ENCODE assay signal across 8 mouse cellular contexts in the genomic region with DNA sequence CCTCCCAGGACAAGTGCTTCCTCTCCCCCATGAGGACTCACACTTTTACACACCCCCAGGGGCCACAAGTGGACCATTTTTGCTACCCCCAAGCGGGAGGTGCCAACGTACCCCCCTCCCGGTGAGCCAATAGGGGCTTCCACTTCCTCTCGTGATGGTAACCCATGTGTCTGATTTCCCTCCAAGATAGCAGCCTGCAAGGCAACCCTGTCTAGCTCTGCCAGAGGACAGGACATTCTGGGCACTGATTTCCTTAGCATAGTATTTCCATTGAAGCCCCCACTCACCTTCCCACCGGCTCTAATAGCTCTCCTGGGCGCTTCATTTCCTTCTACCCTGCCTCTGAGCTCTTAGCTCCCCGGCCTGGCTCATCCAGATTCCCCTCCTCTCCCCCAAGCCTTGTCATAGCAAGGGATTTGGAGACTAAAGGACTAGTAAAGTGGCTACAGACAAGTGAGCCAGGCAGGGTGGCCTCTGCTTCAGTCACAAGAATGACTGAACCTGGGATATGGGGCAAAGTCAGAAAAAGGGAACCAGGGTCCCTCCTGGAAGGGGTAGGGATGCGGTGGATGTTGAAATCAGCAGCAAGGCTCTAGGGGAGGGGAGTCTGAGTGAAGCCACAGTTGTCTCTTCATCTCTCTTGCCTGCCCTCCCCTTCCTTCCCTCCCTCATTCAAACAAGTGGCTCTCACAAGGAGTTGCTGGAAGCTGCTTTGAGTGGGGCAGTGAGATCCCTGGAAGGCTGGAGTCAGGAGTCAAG. TPM values are rescaled to one million over a fixed set of nuclear protein-coding genes. Genes with fewer than 3 reads are reported as not detected.
DNase-seq lines count a peak whose midpoint lies in the region; ATAC-seq lines count a peak whose summit lies in the region.

No protein-coding gene starts in this region.

- no peaks in the 10 kb centered on the region for H3K9me3 ChIP-seq in kidney, embryonic 14.5 days (ENCODE audit: control insufficient read depth, low read length)
- H3K9me3 ChIP-seq in forebrain, embryonic 11.5 days (ENCODE audit: control insufficient read depth, low read length), result no peaks in the 10 kb centered on the region
- no peaks in the 10 kb centered on the region for H3K9me3 ChIP-seq in limb, embryonic 12.5 days

- WGBS in kidney, embryonic 14.5 days, result 11% methylated on average over 8 of the region's 8 CpGs
- WGBS in forebrain, embryonic 11.5 days, result 2% methylated on average over 8 of the region's 8 CpGs
- WGBS in limb, embryonic 12.5 days, result 2% methylated on average over 8 of the region's 8 CpGs

- no peak for DNase-seq in kidney, postnatal 25 days
- DNase-seq in forebrain, embryonic 11.5 days (ENCODE audit: low spot score), result no peak
- DNase-seq in neural tube, embryonic 10.5 days (ENCODE audit: extremely low spot score, low spot score), result peak; percentile 56
- DNase-seq in frontal cortex, postnatal 10 days (ENCODE audit: low spot score in 2 of 2), result no peak
- DNase-seq in spleen, postnatal 4 days (ENCODE audit: low spot score in 2 of 2), result no peak
- no peak for DNase-seq in thymus, adult 18-20 months

- H3K36me3 ChIP-seq in kidney, embryonic 14.5 days (ENCODE audit: control insufficient read depth, insufficient read depth, low read length), result no peaks in the 10 kb centered on the region
- no peaks in the 10 kb centered on the region for H3K36me3 ChIP-seq in forebrain, embryonic 11.5 days (ENCODE audit: control insufficient read depth, insufficient read depth, low read length)
- no peaks in the 10 kb centered on the region for H3K36me3 ChIP-seq in limb, embryonic 12.5 days

- H3K27ac ChIP-seq in kidney, embryonic 14.5 days (ENCODE audit: low read depth, low read length), result no peak overlapping the region
- no peak overlapping the region for H3K27ac ChIP-seq in forebrain, embryonic 11.5 days (ENCODE audit: low read depth, low read length)
- H3K27ac ChIP-seq in limb, embryonic 12.5 days, result no peak overlapping the region

- ATAC-seq in kidney, embryonic 14.5 days (ENCODE audit: low FRiP score, low TSS enrichment), result no peak
- ATAC-seq in forebrain, embryonic 11.5 days (replicated peaks; ENCODE audit: low FRiP score), result no peak
- ATAC-seq in limb, embryonic 12.5 days (ENCODE audit: insufficient number of reproducible peaks, insufficient read depth, low FRiP score, low TSS enrichment, low read depth), result no peak

- peaks cover 79% of the 10 kb centered on the region for H3K4me1 ChIP-seq in kidney, embryonic 14.5 days (ENCODE audit: control insufficient read depth, insufficient read depth, low read length)
- peaks cover 44% of the 10 kb centered on the region for H3K4me1 ChIP-seq in forebrain, embryonic 11.5 days (replicated peaks; ENCODE audit: control insufficient read depth, insufficient read depth, low read length)
- peaks cover 84% of the 10 kb centered on the region for H3K4me1 ChIP-seq in limb, embryonic 12.5 days (replicated peaks)

- H3K9ac ChIP-seq in kidney, embryonic 14.5 days (ENCODE audit: low read depth, low read length), result no peak overlapping the region
- H3K9ac ChIP-seq in forebrain, embryonic 11.5 days (ENCODE audit: low read length), result no peak overlapping the region
- no peak overlapping the region for H3K9ac ChIP-seq in limb, embryonic 12.5 days (replicated peaks)

- H3K4me2 ChIP-seq in kidney, embryonic 14.5 days (replicated peaks; ENCODE audit: low read depth, low read length), result peak overlapping the region; percentile 61; the same call in 1 of the 2 replicates
- H3K4me2 ChIP-seq in forebrain, embryonic 11.5 days (ENCODE audit: low read depth, low read length, severe bottlenecking), result peak overlapping the region; percentile 48
- peak overlapping the region; percentile 56 for H3K4me2 ChIP-seq in limb, embryonic 12.5 days

- no peak overlapping the region for H3K4me3 ChIP-seq in kidney, embryonic 14.5 days (ENCODE audit: low read length)
- H3K4me3 ChIP-seq in forebrain, embryonic 11.5 days (ENCODE audit: low read depth, low read length), result no peak overlapping the region
- H3K4me3 ChIP-seq in limb, embryonic 12.5 days (replicated peaks), result no peak overlapping the region

- peaks cover 33% of the 10 kb centered on the region for H3K27me3 ChIP-seq in kidney, embryonic 14.5 days (ENCODE audit: control insufficient read depth, insufficient read depth, low read length)
- peaks cover 53% of the 10 kb centered on the region for H3K27me3 ChIP-seq in forebrain, embryonic 11.5 days (ENCODE audit: control insufficient read depth, insufficient read depth, low read length)
- H3K27me3 ChIP-seq in limb, embryonic 12.5 days, result peaks cover 99% of the 10 kb centered on the region

RNA-seq across cellular contexts. Expression of a gene that starts 0.7 kb away (rescaled TPM):
- 0.32 and 0.41 TPM in 2 replicates for polyA plus RNA-seq in kidney, embryonic 14.5 days (2014; fragmentation: Nextera tagmentation; extraction: Ambion mirVana)
- 0.61 TPM in 2 replicates for polyA plus RNA-seq in forebrain, embryonic 11.5 days (2014; fragmentation: Nextera tagmentation; extraction: Ambion mirVana)
- 0.50 and 0.78 TPM in 2 replicates for polyA plus RNA-seq in limb, embryonic 12.5 days (2016; fragmentation: Nextera tagmentation; extraction: Ambion mirVana)

RNA-seq across cellular contexts. Expression of a gene that starts 13.8 kb away (rescaled TPM):
- polyA plus RNA-seq in kidney, embryonic 14.5 days (2014; fragmentation: Nextera tagmentation; extraction: Ambion mirVana), result 65.2 and 67.6 TPM in 2 replicates
- polyA plus RNA-seq in forebrain, embryonic 11.5 days (2014; fragmentation: Nextera tagmentation; extraction: Ambion mirVana), result 46.3 and 47.2 TPM in 2 replicates
- polyA plus RNA-seq in limb, embryonic 12.5 days (2016; fragmentation: Nextera tagmentation; extraction: Ambion mirVana), result 49.1 and 61.0 TPM in 2 replicates

RNA-seq across cellular contexts. Expression of a gene that starts 29.6 kb away (rescaled TPM):
- 37.1 and 41.4 TPM in 2 replicates for polyA plus RNA-seq in kidney, embryonic 14.5 days (2014; fragmentation: Nextera tagmentation; extraction: Ambion mirVana)
- 21.3 and 23.3 TPM in 2 replicates for polyA plus RNA-seq in forebrain, embryonic 11.5 days (2014; fragmentation: Nextera tagmentation; extraction: Ambion mirVana)
- polyA plus RNA-seq in limb, embryonic 12.5 days (2016; fragmentation: Nextera tagmentation; extraction: Ambion mirVana), result 22.1 and 27.1 TPM in 2 replicates

RNA-seq across cellular contexts. Expression of a gene that starts 29.8 kb away (rescaled TPM):
- 0.62 and 1.1 TPM in 2 replicates for polyA plus RNA-seq in kidney, embryonic 14.5 days (2014; fragmentation: Nextera tagmentation; extraction: Ambion mirVana)
- polyA plus RNA-seq in forebrain, embryonic 11.5 days (2014; fragmentation: Nextera tagmentation; extraction: Ambion mirVana), result 8.9 and 9.4 TPM in 2 replicates
- polyA plus RNA-seq in limb, embryonic 12.5 days (2016; fragmentation: Nextera tagmentation; extraction: Ambion mirVana), result 0.36 and 0.74 TPM in 2 replicates

RNA-seq across cellular contexts. Expression of a gene that starts 56.7 kb away (rescaled TPM):
- 79.8 and 83.2 TPM in 2 replicates for polyA plus RNA-seq in kidney, embryonic 14.5 days (2014; fragmentation: Nextera tagmentation; extraction: Ambion mirVana)
- 42.6 and 44.7 TPM in 2 replicates for polyA plus RNA-seq in forebrain, embryonic 11.5 days (2014; fragmentation: Nextera tagmentation; extraction: Ambion mirVana)
- 98.3 and 104 TPM in 2 replicates for polyA plus RNA-seq in limb, embryonic 12.5 days (2016; fragmentation: Nextera tagmentation; extraction: Ambion mirVana)
